Mouse (Mus musculus) MEL (cell line): ENCODE measurements at regions not wholly inside any gene's neighbourhood (a gene's known extent, or its start where the extent isn't known, plus 50 kb on each side); places are given as distances from the start of the nearest gene placed in this dataset.
"Not testable (repeated sequence)": the region's sequence is repeated elsewhere in the genome, so short reads cannot be mapped to it uniquely, and the experiment has no call there.

Experiments used
- DNase-seq: peaks from one replicate; pipeline ENCODE4 v3.0.0; 2011; ENCODE audit warnings: low read depth, low spot score
- H3K27ac ChIP-seq: 2 replicates; pipeline ENCODE4 v1.5.1; 2012; ENCODE audit warnings: low read depth, mild to moderate bottlenecking, control low read depth, low read length, moderate library complexity; ENCODE audit not compliant: control insufficient read depth
- H3K27me3 ChIP-seq, 2 experiments: fragments of 150-350 bp in 1 of 2; sonication (generic) in 1 of 2; 2 replicates each; pipeline ENCODE4 v1.6.1; 2012; ENCODE audit warnings: low read length in 2 of 2, mild to moderate bottlenecking in 2 of 2, improper control_type of control experiment in 1 of 2, moderate library complexity in 1 of 2; ENCODE audit not compliant: insufficient read depth in 2 of 2, control insufficient read depth in 1 of 2
- H3K36me3 ChIP-seq, 2 experiments: 2 replicates each; pipeline ENCODE4 v1.6.1; 2012 to 2014; ENCODE audit warnings: low read length in 2 of 2, improper control_type of control experiment in 1 of 2, inconsistent platforms in 1 of 2, mild to moderate bottlenecking in 1 of 2; ENCODE audit not compliant: insufficient read depth in 2 of 2, control insufficient read depth in 1 of 2
- H3K4me1 ChIP-seq, 2 experiments: fragments of 150-350 bp in 1 of 2; sonication (generic) in 1 of 2; 2 replicates each; pipeline ENCODE4 v1.6.1; 2012; ENCODE audit warnings: low read length in 2 of 2, improper control_type of control experiment in 1 of 2, mild to moderate bottlenecking in 1 of 2; ENCODE audit not compliant: insufficient read depth in 2 of 2, control insufficient read depth in 1 of 2
- H3K4me3 ChIP-seq, 2 experiments: fragments of 150-350 bp in 1 of 2; sonication (generic) in 1 of 2; 2 replicates each; pipeline ENCODE4 v1.5.1; 2012; ENCODE audit warnings: low read depth in 2 of 2, low read length in 2 of 2, mild to moderate bottlenecking in 2 of 2, moderate library complexity in 2 of 2, control low read depth in 1 of 2, improper control_type of control experiment in 1 of 2; ENCODE audit not compliant: control insufficient read depth in 1 of 2, insufficient read depth in 1 of 2
- H3K79me2 ChIP-seq: 2 replicates; pipeline ENCODE4 v1.6.1; 2012; ENCODE audit warnings: mild to moderate bottlenecking, low read length, moderate library complexity; ENCODE audit not compliant: control insufficient read depth, poor library complexity, insufficient read depth
- H3K9ac ChIP-seq: 2 replicates; pipeline ENCODE4 v1.6.1; 2012; ENCODE audit warnings: low read depth, mild to moderate bottlenecking, control low read depth, low read length, moderate library complexity; ENCODE audit not compliant: control insufficient read depth, poor library complexity, severe bottlenecking
- H3K9me3 ChIP-seq: fragments of 150-350 bp; sonication (generic); replicated peaks from 2 replicates; pipeline ENCODE4 v1.6.1; 2012; ENCODE audit warnings: mild to moderate bottlenecking, low read length, improper control_type of control experiment, moderate library complexity; ENCODE audit not compliant: insufficient read depth
- CHD1 ChIP-seq: IDR thresholded peaks from 2 replicates; pipeline ENCODE4 v1.6.1; 2012; ENCODE audit warnings: low read depth, mild to moderate bottlenecking, inconsistent platforms, low read length, improper control_type of control experiment
- ELF1 ChIP-seq: IDR thresholded peaks from 2 replicates; pipeline ENCODE4 v1.6.1; 2014; ENCODE audit warnings: low read depth, mild to moderate bottlenecking, inconsistent platforms, low read length, improper control_type of control experiment, moderate library complexity
- EP300 ChIP-seq, 2 experiments: IDR thresholded peaks; 2 replicates each; pipeline ENCODE4 v1.6.1; 2011; ENCODE audit warnings: improper control_type of control experiment in 2 of 2, low read length in 2 of 2, low read depth in 1 of 2, mild to moderate bottlenecking in 1 of 2
- ETS1 ChIP-seq: IDR thresholded peaks from 2 replicates; pipeline ENCODE4 v1.6.1; 2012; ENCODE audit warnings: low read depth, mild to moderate bottlenecking, inconsistent platforms, low read length, improper control_type of control experiment, moderate library complexity
- GATA1 ChIP-seq: IDR thresholded peaks from 2 replicates; pipeline ENCODE4 v1.6.1; 2011; ENCODE audit warnings: low read depth, low read length, improper control_type of control experiment
- JUND ChIP-seq: IDR thresholded peaks from 2 replicates; pipeline ENCODE4 v1.6.1; 2011; ENCODE audit warnings: low read depth, mild to moderate bottlenecking, improper control_type of control experiment, low read length
- MXI1 ChIP-seq: IDR thresholded peaks from 2 replicates; pipeline ENCODE4 v1.6.1; 2011; ENCODE audit warnings: mild to moderate bottlenecking, low read depth, low read length, improper control_type of control experiment
- MYC ChIP-seq: IDR thresholded peaks from 2 replicates; pipeline ENCODE4 v1.6.1; 2011; ENCODE audit warnings: low read depth, mild to moderate bottlenecking, low read length, improper control_type of control experiment, moderate library complexity
- SIN3A ChIP-seq: IDR thresholded peaks from 2 replicates; pipeline ENCODE4 v1.6.1; 2012; ENCODE audit warnings: low read length, improper control_type of control experiment, inconsistent platforms
- TAL1 ChIP-seq: IDR thresholded peaks from 2 replicates; pipeline ENCODE4 v1.6.1; 2012; ENCODE audit warnings: mild to moderate bottlenecking, inconsistent platforms, low read length, moderate library complexity, mixed read lengths
- TCF12 ChIP-seq: IDR thresholded peaks from 2 replicates; pipeline ENCODE4 v1.6.1; 2014; ENCODE audit warnings: low read depth, mild to moderate bottlenecking, inconsistent platforms, low read length, improper control_type of control experiment, moderate library complexity
- USF1 ChIP-seq: IDR thresholded peaks from 2 replicates; pipeline ENCODE4 v1.6.1; 2014; ENCODE audit warnings: low read depth, mild to moderate bottlenecking, inconsistent platforms, low read length, improper control_type of control experiment, moderate library complexity
- ZC3H11A ChIP-seq: IDR thresholded peaks from 2 replicates; pipeline ENCODE4 v1.6.1; 2012; ENCODE audit warnings: low read depth, mild to moderate bottlenecking, inconsistent platforms, low read length, improper control_type of control experiment

GRCm38 (mm10) chr10:43674749-43675148 lies 96.7 kb downstream of the Cd24a start (continued):
- TF ChIP-seq ELF1: no peak

- H3K27me3 ChIP-seq, H3K9ac ChIP-seq: not testable (repeated sequence)
- peaks cover 19 to 39% of the 10 kb centered on the region in 2 experiments for H3K4me1 ChIP-seq
Measured at GRCm38 (mm10) chr10:43675495-43675894, 97.4 kb downstream of the Cd24a start.

GRCm38 (mm10) chr10:43676289-43676688 lies 98.2 kb downstream of the Cd24a start:
- Histone ChIP-seq H3K4me1 (peaks cover 19 to 34% of the 10 kb centered on the region in 2 experiments), H3K9me3 (no peaks in the 10 kb centered on the region), H3K27me3 (no peaks in the 10 kb centered on the region), H3K36me3 (peaks cover 0 to 26% of the 10 kb centered on the region in 2 experiments; a peak in 2 of 4 replicates), H3K79me2 (no peaks in the 10 kb centered on the region), H3K27ac (peak overlapping the region; percentile 30), H3K4me3 (no peak overlapping the region), H3K9ac (0 out of 2 replicates have a peak overlapping the region, but pooled peaks have one; percentile 9)
- DNase-seq: peak; percentile 55
- TF ChIP-seq CHD1: no peak
- TF ChIP-seq SIN3A: peak; percentile 40; the same call in 1 of the 2 replicates
- TF ChIP-seq MXI1: peak; percentile 27; the same call in 1 of the 2 replicates
- TF ChIP-seq GATA1: peak; percentile 73
- peak; percentile 75 for TF ChIP-seq TCF12
- TF ChIP-seq TAL1: peak; percentile 89
- TF ChIP-seq JUND: no peak
- peak; percentile 64 to 75 for TF ChIP-seq EP300 (IDR thresholded peaks at IDR 0.05; ENCODE audit: low read depth in 1 of 2, low read length in 2 of 2)
- TF ChIP-seq ETS1: 0 out of 2 replicates have a peak, but pooled peaks have one; percentile 52

More at GRCm38 (mm10) chr10:43675495-43675894, 97.4 kb downstream of the Cd24a start:
- not testable (repeated sequence) for H3K79me2 ChIP-seq, H3K9me3 ChIP-seq, DNase-seq, H3K4me3 ChIP-seq
- peaks cover 0 to 33% of the 10 kb centered on the region in 2 experiments; a peak in 2 of 4 replicates for H3K36me3 ChIP-seq
- peak overlapping the region; percentile 67; the same call in 1 of the 2 replicates for H3K27ac ChIP-seq
- TF ChIP-seq ZC3H11A: peak; percentile 15; the same call in 1 of the 2 replicates
- peak; percentile 53; the same call in 1 of the 2 replicates for TF ChIP-seq USF1
- TF ChIP-seq MYC: peak; percentile 69; the same call in 1 of the 2 replicates
- TF ChIP-seq, all 39 proteins: peak for 3; not testable (repeated sequence) for 36
